Mouse (Mus musculus) embryonic fibroblast, embryonic 13.5 days (primary cell): ENCODE results near the gene Cyth2.

Source experiments
- CTCF ChIP-seq: IDR thresholded peaks from 2 replicates; pipeline ENCODE4 v1.5.1; 2011; ENCODE audit warnings: mild to moderate bottlenecking, control low read depth, low read length, moderate library complexity, borderline replicate concordance; ENCODE audit not compliant: insufficient read depth
- POLR2A ChIP-seq: IDR thresholded peaks from 2 replicates; pipeline ENCODE4 v1.6.1; 2011; ENCODE audit warnings: low read depth, mild to moderate bottlenecking, control low read depth, low read length, moderate library complexity

GRCm38 (mm10) chr7:45760151-45760550, 54.2 kb downstream of the Cyth2 start:
- TF ChIP-seq CTCF (no peak), POLR2A (no peak)
